Mouse (Mus musculus) heart, postnatal 0 days (tissue): ENCODE measurements around the gene Ube2e1.

Source experiments
- CTCF ChIP-seq: IDR thresholded peaks from 2 replicates; pipeline ENCODE4 v1.5.1; 2016; ENCODE audit warnings: antibody characterized with exemption, control low read depth, low read depth
- EP300 ChIP-seq: IDR thresholded peaks from 2 replicates; pipeline ENCODE4 v1.6.1; 2016; ENCODE audit warnings: antibody characterized with exemption, low read depth

DNA sequence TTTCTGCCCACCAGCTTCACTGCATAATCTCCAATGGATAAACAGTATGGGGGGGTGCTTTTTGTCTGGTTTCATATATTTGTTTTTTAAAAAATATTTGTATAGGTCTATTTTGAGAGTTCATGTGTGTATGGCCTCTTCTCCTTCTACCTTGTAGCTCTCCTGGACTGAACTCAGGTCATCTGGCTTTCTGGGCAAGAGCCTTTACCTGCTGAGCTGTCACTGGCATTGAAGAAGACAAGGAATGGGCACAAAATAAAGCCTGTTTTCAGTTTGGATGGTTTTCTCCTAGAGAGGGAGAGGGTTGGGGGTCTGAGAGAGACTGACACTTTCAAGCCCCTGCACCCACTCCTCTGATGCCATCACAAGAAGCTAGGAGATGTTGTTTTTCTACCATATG, 4.4 kb upstream of the Ube2e1 start:
- no peak for TF ChIP-seq CTCF
- no peak for TF ChIP-seq EP300
